Mouse (Mus musculus) forebrain, embryonic 14.5 days (tissue): ENCODE data around the gene Tmem167. TPM values are rescaled to one million over a fixed set of nuclear protein-coding genes. Genes with fewer than 3 reads are reported as not detected.

Experiments
- ATAC-seq: fragments of 200-750 bp; cut with Nextera tagmentation; 2 replicates; pipeline ENCODE4 v1.8.0; 2017; ENCODE audit warnings: mild to moderate bottlenecking, moderate library complexity
- DNase-seq: peaks from one replicate; pipeline ENCODE4 v3.0.0-alpha.2; 2015; ENCODE audit warnings: low spot score
- H3K27ac ChIP-seq: fragments of 300-500 bp; sonication (generic); 2 replicates; pipeline ENCODE4 v1.5.1; 2014; ENCODE audit warnings: low read depth, mild to moderate bottlenecking, control low read depth, low read length, moderate library complexity
- H3K27me3 ChIP-seq: fragments of 300-500 bp; sonication (generic); replicated peaks from 2 replicates; pipeline ENCODE4 v1.6.1; 2014; ENCODE audit warnings: low read length, control low read depth, mixed read lengths; ENCODE audit not compliant: control insufficient read depth, insufficient read depth
- H3K36me3 ChIP-seq: fragments of 300-500 bp; sonication (generic); 2 replicates; pipeline ENCODE4 v1.6.1; 2014; ENCODE audit warnings: low read length, control low read depth; ENCODE audit not compliant: control insufficient read depth, insufficient read depth
- H3K4me1 ChIP-seq: fragments of 300-500 bp; sonication (generic); 2 replicates; pipeline ENCODE4 v1.6.1; 2014; ENCODE audit warnings: antibody characterized with exemption, low read length, control low read depth; ENCODE audit not compliant: control insufficient read depth, insufficient read depth
- H3K4me2 ChIP-seq: fragments of 300-500 bp; sonication (generic); 2 replicates; pipeline ENCODE4 v1.6.1; 2014; ENCODE audit warnings: mild to moderate bottlenecking, control low read depth, low read length
- H3K4me3 ChIP-seq: fragments of 300-500 bp; sonication (generic); 2 replicates; pipeline ENCODE4 v1.5.1; 2014; ENCODE audit warnings: low read depth, low read length, control low read depth
- H3K9ac ChIP-seq: fragments of 300-500 bp; sonication (generic); 2 replicates; pipeline ENCODE4 v1.6.1; 2014; ENCODE audit warnings: mild to moderate bottlenecking, low read length, control low read depth, moderate library complexity
- H3K9me3 ChIP-seq: fragments of 300-500 bp; sonication (generic); replicated peaks from 2 replicates; pipeline ENCODE4 v1.6.1; 2016; ENCODE audit warnings: low read length, control low read depth, mixed read lengths; ENCODE audit not compliant: control insufficient read depth
- WGBS: fragments of 180-500 bp; shearing (Covaris S2); extraction: QIAGEN DNeasy Blood & Tissue Kit; methylation state at CpG from one replicate; pipeline ENCODE4 v1.1.7; 2014; 5-methylcytosine and 5-hydroxymethylcytosine counted together
- polyA plus RNA-seq: library from polyadenylated mRNA; unstranded; fragments of >200 nt; fragmentation: Nextera tagmentation; extraction: Ambion mirVana; gene quantifications from 2 replicates; pipeline ENCODE4 v1.2.1, GENCODE M21; 2014

The Tmem167 gene
- polyA plus RNA-seq, 1 experiment from 2014 or later, result 53.4 TPM

DNA sequence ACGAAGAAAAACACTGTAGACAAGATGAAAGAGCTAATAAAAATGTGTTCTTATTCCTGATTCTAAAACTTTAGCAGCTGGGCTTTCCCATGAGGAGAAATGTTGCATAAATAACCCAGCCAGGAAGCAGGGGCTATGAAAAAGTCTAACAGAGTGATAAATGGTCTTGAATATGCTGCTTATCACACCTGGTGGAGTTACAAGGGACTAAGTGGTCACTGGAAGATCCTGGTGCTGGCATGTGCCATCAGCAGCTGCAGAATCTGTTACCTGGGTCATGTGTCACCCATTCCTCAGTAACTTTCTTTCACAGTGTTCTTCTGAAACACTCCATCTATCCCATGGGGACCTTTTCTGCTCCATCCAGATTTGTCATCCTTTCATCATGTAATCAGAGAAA lies 22.8 kb downstream of the Tmem167 start:
- Histone ChIP-seq H3K36me3 (no peaks in the 10 kb centered on the region), H3K27ac (no peak overlapping the region), H3K9ac (no peak overlapping the region), H3K4me2 (no peak overlapping the region), H3K4me3 (no peak overlapping the region), H3K9me3 (no peaks in the 10 kb centered on the region), H3K4me1 (no peaks in the 10 kb centered on the region), H3K27me3 (no peaks in the 10 kb centered on the region)
- ATAC-seq (no peak), DNase-seq (no peak)
- 92% methylated on average over 1 of the region's 1 CpGs for WGBS

DNA sequence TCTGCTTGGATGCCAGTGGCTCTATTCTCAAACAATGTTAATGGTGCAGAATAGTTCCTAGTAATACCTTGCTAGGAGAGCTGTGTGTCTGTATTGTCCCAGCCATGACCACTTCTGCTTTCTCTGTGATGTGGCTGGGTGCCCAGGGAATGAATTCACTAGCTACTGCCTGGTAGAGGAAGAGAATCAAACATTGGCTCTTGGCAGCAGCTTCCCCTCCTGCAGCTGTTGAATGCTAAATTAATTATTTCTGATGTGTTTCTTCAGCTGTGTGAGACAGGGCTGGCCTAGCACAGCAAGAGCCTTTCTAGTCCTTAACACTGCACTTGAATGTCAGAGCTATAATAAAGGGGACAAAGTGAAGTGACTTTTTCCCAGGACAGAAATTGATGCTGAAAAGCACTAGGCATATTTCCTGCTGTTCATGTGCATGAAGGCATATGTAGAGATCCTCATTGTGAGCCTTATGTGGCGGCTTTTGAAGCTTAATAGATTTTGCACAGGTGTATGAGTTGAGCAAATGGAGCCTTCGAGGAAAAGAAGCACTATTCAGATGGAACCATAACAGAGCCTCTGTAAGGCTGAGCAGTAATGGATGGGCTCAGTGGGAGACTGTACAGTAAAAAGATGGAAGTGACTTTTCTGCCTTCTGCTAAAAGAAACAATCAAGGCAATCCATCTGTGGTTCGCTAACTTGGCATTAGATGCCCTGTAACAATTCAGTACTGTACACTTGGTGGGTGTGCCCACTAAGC lies 47.4 kb downstream of the Tmem167 start:
- ATAC-seq (peak; percentile 79), DNase-seq (peak; percentile 80)
- Histone ChIP-seq H3K9me3 (no peaks in the 10 kb centered on the region), H3K4me1 (peaks cover 8% of the 10 kb centered on the region), H3K4me2 (no peak overlapping the region), H3K27ac (no peak overlapping the region), H3K4me3 (no peak overlapping the region), H3K27me3 (no peaks in the 10 kb centered on the region), H3K9ac (no peak overlapping the region), H3K36me3 (no peaks in the 10 kb centered on the region)
- 62% methylated on average over 3 of the region's 3 CpGs for WGBS

DNA sequence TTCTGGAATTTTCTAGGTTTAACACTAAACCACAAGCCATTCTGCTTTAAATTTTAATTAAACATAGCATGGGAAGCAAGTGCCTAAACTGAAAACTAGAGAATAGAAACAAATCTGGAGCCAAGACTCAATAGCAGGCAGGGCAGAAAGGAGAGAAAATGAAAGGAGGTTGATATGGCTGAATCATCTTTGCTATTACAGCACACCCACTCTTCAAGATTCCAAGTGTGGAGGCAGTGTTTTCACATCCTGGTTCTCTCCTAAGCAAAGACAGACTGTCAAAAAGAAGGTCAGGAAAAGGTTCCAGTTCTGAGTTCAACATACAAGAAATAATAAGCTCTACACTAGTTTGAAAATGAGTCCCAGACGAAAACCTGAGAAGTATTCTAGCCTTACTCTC lies 52.8 kb downstream of the Tmem167 start:
- no peak overlapping the region for H3K9ac ChIP-seq
- H3K4me1 ChIP-seq, result no peaks in the 10 kb centered on the region; the same call in 1 of the 2 replicates
- no peak overlapping the region for H3K4me2 ChIP-seq
- H3K36me3 ChIP-seq, result no peaks in the 10 kb centered on the region
- no peak for ATAC-seq
- H3K27me3 ChIP-seq, result no peaks in the 10 kb centered on the region
- no peaks in the 10 kb centered on the region for H3K9me3 ChIP-seq
- H3K4me3 ChIP-seq, result no peak overlapping the region
- no peak for DNase-seq
- H3K27ac ChIP-seq, result no peak overlapping the region
- WGBS, result 81% methylated on average over 1 of the region's 1 CpGs

DNA sequence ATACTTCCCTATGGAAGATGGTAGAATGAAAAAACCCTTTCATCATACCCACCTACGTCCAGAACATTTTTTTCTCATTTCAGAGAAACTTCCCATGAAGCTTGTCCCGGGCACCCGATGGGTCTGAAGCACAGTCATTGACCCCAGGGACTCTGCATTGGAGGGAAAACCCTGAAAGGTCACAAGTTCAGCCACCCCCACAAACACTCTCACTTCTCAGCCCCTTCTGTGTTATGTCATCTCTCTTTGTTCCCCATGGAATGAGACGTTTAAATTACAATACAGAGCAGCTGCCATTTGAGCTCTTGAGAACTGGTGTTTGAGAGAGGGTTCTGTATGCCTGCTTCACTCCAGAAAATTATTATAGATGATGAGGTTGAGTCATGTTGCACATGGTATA lies 54.3 kb downstream of the Tmem167 start:
- ATAC-seq, result no peak
- Histone ChIP-seq H3K9ac (no peak overlapping the region), H3K27ac (no peak overlapping the region), H3K4me3 (no peak overlapping the region), H3K9me3 (no peaks in the 10 kb centered on the region), H3K27me3 (no peaks in the 10 kb centered on the region), H3K4me1 (no peaks in the 10 kb centered on the region), H3K4me2 (no peak overlapping the region), H3K36me3 (no peaks in the 10 kb centered on the region)
- 21% methylated on average over 4 of the region's 4 CpGs for WGBS
- DNase-seq, result no peak

DNA sequence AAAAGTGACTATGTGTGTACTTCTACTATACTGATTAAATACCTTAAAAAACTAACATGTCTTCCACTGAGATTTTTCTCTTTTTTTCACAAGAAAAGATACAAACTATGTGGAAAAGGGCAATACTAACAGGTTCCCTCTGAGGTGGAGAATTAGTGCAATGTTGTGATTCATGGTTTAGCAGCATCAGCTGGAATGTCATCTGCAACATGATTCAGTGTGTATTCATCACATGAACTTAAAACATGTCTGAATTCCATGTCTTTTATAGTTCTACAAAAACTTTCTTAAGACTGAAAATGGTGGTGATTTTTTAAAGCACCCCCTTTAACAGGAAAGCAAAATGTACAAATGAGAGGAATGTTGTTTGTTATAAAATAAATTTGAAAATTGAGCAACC lies 63.0 kb downstream of the Tmem167 start:
- Histone ChIP-seq H3K9ac (no peak overlapping the region), H3K4me1 (peaks cover 3% of the 10 kb centered on the region; the same call in 1 of the 2 replicates), H3K27ac (no peak overlapping the region), H3K4me3 (no peak overlapping the region), H3K4me2 (no peak overlapping the region), H3K9me3 (no peaks in the 10 kb centered on the region), H3K36me3 (no peaks in the 10 kb centered on the region), H3K27me3 (no peaks in the 10 kb centered on the region)
- DNase-seq, result no peak
- no peak for ATAC-seq

DNA sequence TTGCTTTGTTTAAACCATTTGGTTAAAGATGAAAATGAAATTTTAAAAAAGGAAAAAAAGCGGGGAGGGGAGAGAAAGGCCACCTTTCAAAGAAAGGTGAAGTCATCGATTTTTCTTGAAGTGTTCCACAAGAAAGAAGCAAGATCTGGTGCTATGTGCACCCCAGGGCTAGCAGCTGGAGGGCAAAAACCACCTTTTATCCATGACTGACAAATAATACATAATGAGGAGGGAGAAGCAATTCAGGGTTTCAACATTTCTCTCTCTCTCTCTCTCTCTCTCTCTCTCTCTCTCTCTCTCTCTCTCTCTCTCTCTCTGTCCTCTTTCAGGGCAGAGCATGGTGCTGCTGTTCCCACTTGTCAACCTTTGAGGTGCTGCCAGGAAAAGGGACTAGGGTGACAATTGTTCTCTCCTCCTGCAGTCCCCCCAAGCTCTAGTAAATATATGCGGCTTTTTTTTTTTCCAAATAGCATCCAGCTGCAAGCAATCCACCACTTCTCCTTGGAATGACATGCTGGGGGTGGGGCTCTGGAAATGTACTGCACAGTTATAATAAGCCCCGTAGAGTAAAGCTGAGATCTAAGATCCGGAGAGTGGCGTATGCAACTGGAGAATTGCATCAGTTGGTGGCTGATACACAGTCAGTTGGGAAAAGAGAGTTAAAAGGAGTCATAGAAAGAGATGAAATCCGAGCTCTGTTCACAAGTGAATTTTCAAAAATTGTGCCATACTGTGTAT lies 63.8 kb downstream of the Tmem167 start:
- Histone ChIP-seq H3K4me2 (peak overlapping the region; percentile 10; the same call in 1 of the 2 replicates), H3K4me3 (no peak overlapping the region), H3K27me3 (no peaks in the 10 kb centered on the region), H3K4me1 (peaks cover 3% of the 10 kb centered on the region; the same call in 1 of the 2 replicates), H3K9me3 (no peaks in the 10 kb centered on the region), H3K36me3 (no peaks in the 10 kb centered on the region), H3K9ac (peak overlapping the region; percentile 17; the same call in 1 of the 2 replicates), H3K27ac (peak overlapping the region; percentile 58; the same call in 1 of the 2 replicates)
- ATAC-seq (peak; percentile 93), DNase-seq (peak; percentile 84)
- 20% methylated on average over 7 of the region's 7 CpGs for WGBS

DNA sequence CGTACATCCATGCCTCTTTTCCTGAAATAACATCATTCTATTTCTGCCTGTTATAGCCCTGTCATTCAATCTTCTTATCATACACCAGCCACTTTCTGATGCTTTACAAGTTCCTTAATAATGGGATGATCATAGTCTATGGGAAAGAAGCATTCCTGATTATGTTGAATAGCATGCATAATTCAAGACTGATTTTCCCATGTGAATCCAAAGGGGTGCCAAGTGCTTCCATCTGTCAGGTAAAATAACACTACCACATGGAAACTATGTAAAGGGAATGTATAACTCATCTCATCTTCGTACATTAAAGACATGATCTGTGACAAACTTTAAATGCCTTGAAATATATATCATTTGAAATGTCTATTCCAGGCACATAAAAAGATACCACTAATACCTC lies 75.2 kb downstream of the Tmem167 start:
- H3K4me1 ChIP-seq, result no peaks in the 10 kb centered on the region
- no peak overlapping the region for H3K9ac ChIP-seq
- no peaks in the 10 kb centered on the region for H3K9me3 ChIP-seq
- no peak overlapping the region for H3K27ac ChIP-seq
- H3K27me3 ChIP-seq, result no peaks in the 10 kb centered on the region
- H3K4me2 ChIP-seq, result no peak overlapping the region
- no peak overlapping the region for H3K4me3 ChIP-seq
- 81% methylated on average over 2 of the region's 2 CpGs for WGBS
- H3K36me3 ChIP-seq, result no peaks in the 10 kb centered on the region
- ATAC-seq, result peak; percentile 54; the same call in 1 of the 2 replicates
- DNase-seq, result peak; percentile 42

DNA sequence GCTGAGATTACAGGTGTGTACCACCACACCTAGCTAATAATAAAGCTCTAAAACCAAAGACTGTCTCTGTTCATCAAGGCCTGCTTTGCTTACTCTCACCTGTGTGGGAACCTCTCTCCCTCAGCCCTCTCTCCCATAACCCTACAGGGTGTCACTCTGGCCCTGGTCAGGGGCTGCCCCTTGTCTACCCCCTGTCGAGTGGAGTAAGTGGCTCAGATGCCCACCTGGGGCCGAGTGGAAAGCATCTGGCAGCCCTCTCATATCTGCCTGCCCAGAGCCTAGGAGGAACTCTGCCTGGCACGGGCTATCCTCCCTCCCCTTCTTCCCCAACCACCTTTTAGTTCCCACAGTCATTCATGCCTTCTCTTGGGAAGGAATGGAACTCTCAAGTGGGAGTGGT lies 78.1 kb downstream of the Tmem167 start:
- Histone ChIP-seq H3K36me3 (no peaks in the 10 kb centered on the region), H3K4me2 (no peak overlapping the region), H3K4me3 (no peak overlapping the region), H3K4me1 (0 out of 2 replicates have a peak, but pooled peaks cover 2% of the 10 kb centered on the region), H3K27ac (no peak overlapping the region), H3K27me3 (no peaks in the 10 kb centered on the region), H3K9me3 (no peaks in the 10 kb centered on the region), H3K9ac (no peak overlapping the region)
- DNase-seq, result no peak
- ATAC-seq, result no peak
- 59% methylated on average over 3 of the region's 3 CpGs for whole genome bisulfite sequencing
